Mouse (Mus musculus) E14TG2a.4 (cell line): ENCODE data around the gene Bsg.

Experiments
- CTCF ChIP-seq: conservative IDR thresholded peaks from 2 replicates; pipeline ENCODE4 v1.5.1; 2014; ENCODE audit warnings: low read length
- NANOG ChIP-seq: IDR thresholded peaks from 2 replicates; pipeline ENCODE4 v1.6.1; 2014; ENCODE audit warnings: borderline replicate concordance, low read length, mixed read lengths

- TF ChIP-seq CTCF (no peak), NANOG (no peak)
Observed at GRCm38 (mm10) chr10:79668076-79668475, 36.2 kb upstream of the Bsg start.
